9 mouse cellular contexts compared by ENCODE assay signal in genomic region chr15:11406769-11407168, GRCm38 (mm10). TPM values are rescaled to one million over a fixed set of nuclear protein-coding genes. Genes with fewer than 3 reads are reported as not detected.
DNase-seq lines count a peak whose midpoint lies in the region; ATAC-seq lines count a peak whose summit lies in the region.
"Had no signal": no experiment of that assay in that cellular context is flagged by ENCODE, and none has a peak within 500 bp of the region (broad histone marks: within the 10 kb centered on the region; RNA-seq: fewer than 3 reads in every experiment).

No protein-coding gene starts in this region.

- H3K36me3 ChIP-seq in intestine, embryonic 14.5 days (ENCODE audit: control insufficient read depth, insufficient read depth, low read length), result no peaks in the 10 kb centered on the region
- no peaks in the 10 kb centered on the region for H3K36me3 ChIP-seq in intestine, embryonic 15.5 days
- no peaks in the 10 kb centered on the region for H3K36me3 ChIP-seq in limb, embryonic 13.5 days
- no peaks in the 10 kb centered on the region for H3K36me3 ChIP-seq in splenic B cell, adult 2 months (ENCODE audit: control insufficient read depth, insufficient read depth, low read length, poor library complexity, severe bottlenecking)
- H3K36me3 ChIP-seq: midbrain, embryonic 12.5 days had no signal

- no peak overlapping the region for H3K9ac ChIP-seq in intestine, embryonic 14.5 days (ENCODE audit: low read length)
- no peak overlapping the region for H3K9ac ChIP-seq in intestine, embryonic 15.5 days
- no peak overlapping the region for H3K9ac ChIP-seq in limb, embryonic 13.5 days
- H3K9ac ChIP-seq: midbrain, embryonic 12.5 days had no signal

- no peak overlapping the region for H3K4me2 ChIP-seq in intestine, embryonic 14.5 days (ENCODE audit: low read length)
- H3K4me2 ChIP-seq in intestine, embryonic 15.5 days (replicated peaks), result no peak overlapping the region
- 0 out of 2 replicates have a peak overlapping the region, but pooled peaks have one; percentile 16 for H3K4me2 ChIP-seq in limb, embryonic 13.5 days (replicated peaks)
- H3K4me2 ChIP-seq: midbrain, embryonic 12.5 days had no signal

- H3K4me1 ChIP-seq in intestine, embryonic 14.5 days (replicated peaks; ENCODE audit: control insufficient read depth, insufficient read depth, low read length), result no peaks in the 10 kb centered on the region
- H3K4me1 ChIP-seq in intestine, embryonic 15.5 days (replicated peaks), result no peaks in the 10 kb centered on the region
- no peaks in the 10 kb centered on the region for H3K4me1 ChIP-seq in limb, embryonic 13.5 days
- H3K4me1 ChIP-seq: midbrain, embryonic 12.5 days had no signal

- H3K9me3 ChIP-seq in intestine, embryonic 14.5 days (ENCODE audit: control insufficient read depth, low read length), result no peaks in the 10 kb centered on the region
- no peaks in the 10 kb centered on the region for H3K9me3 ChIP-seq in intestine, embryonic 15.5 days
- no peaks in the 10 kb centered on the region for H3K9me3 ChIP-seq in limb, embryonic 13.5 days
- H3K9me3 ChIP-seq: midbrain, embryonic 12.5 days had no signal

- DNase-seq in intestine, embryonic 14.5 days (ENCODE audit: low spot score), result peak; percentile 60
- peak; percentile 55 for DNase-seq in ES-CJ7 (ENCODE audit: low read depth, low spot score)
- peak; percentile 63 for DNase-seq in embryo, embryonic 10.5 days (ENCODE audit: low spot score)
- peak; percentile 48 for DNase-seq in splenic B cell, adult 2 months (ENCODE audit: low read depth, low spot score)
- DNase-seq in gastrocnemius, postnatal 25 days, result no peak
- no peak for DNase-seq in cerebellum, adult 11-12 months

- WGBS in intestine, embryonic 14.5 days, result 33% methylated on average over 9 of the region's 9 CpGs
- WGBS in intestine, embryonic 15.5 days, result 30% methylated on average over 9 of the region's 9 CpGs
- 16% methylated on average over 9 of the region's 9 CpGs for WGBS in limb, embryonic 13.5 days

- no peaks in the 10 kb centered on the region for H3K27me3 ChIP-seq in intestine, embryonic 14.5 days (replicated peaks; ENCODE audit: control insufficient read depth, insufficient read depth, low read length)
- no peaks in the 10 kb centered on the region for H3K27me3 ChIP-seq in intestine, embryonic 15.5 days (replicated peaks)
- peaks cover 10% of the 10 kb centered on the region; the same call in 1 of the 2 replicates for H3K27me3 ChIP-seq in limb, embryonic 13.5 days
- no peaks in the 10 kb centered on the region for H3K27me3 ChIP-seq in splenic B cell, adult 2 months (ENCODE audit: control insufficient read depth, insufficient read depth, low read length, poor library complexity, severe bottlenecking)

- ATAC-seq in intestine, embryonic 14.5 days (replicated peaks; ENCODE audit: low FRiP score, low TSS enrichment, low read depth), result no peak
- no peak for ATAC-seq in intestine, embryonic 15.5 days
- no peak for ATAC-seq in limb, embryonic 13.5 days (ENCODE audit: low FRiP score, low read depth)

- H3K4me3 ChIP-seq in intestine, embryonic 14.5 days (ENCODE audit: low read depth, low read length), result no peak overlapping the region
- H3K4me3 ChIP-seq in intestine, embryonic 15.5 days (replicated peaks), result no peak overlapping the region
- peak overlapping the region; percentile 10; the same call in 1 of the 2 replicates for H3K4me3 ChIP-seq in limb, embryonic 13.5 days
- H3K4me3 ChIP-seq: midbrain, embryonic 12.5 days had no signal

- no peak overlapping the region for H3K27ac ChIP-seq in intestine, embryonic 14.5 days (ENCODE audit: low read depth)
- H3K27ac ChIP-seq in intestine, embryonic 15.5 days, result no peak overlapping the region
- H3K27ac ChIP-seq in limb, embryonic 13.5 days, result no peak overlapping the region
- H3K27ac ChIP-seq: midbrain, embryonic 12.5 days had no signal

RNA-seq across cellular contexts. Expression of gene Tars, which starts 7.3 kb away (rescaled TPM):
- 67.5 and 74.3 TPM in 2 replicates for polyA plus RNA-seq in intestine, embryonic 14.5 days (2014; fragmentation: Nextera tagmentation; extraction: Ambion mirVana)
- 67.8 and 77.8 TPM in 2 replicates for polyA plus RNA-seq in intestine, embryonic 15.5 days (2015; fragmentation: Nextera tagmentation; extraction: Ambion mirVana)
- polyA plus RNA-seq in limb, embryonic 13.5 days (2015; fragmentation: Nextera tagmentation; extraction: Ambion mirVana), result 73.0 and 75.2 TPM in 2 replicates
- total RNA-seq in gastrocnemius, postnatal 25 days (2021), result 10 to 100 TPM; 27.0 to 32.9 TPM

Comparison
In these comparisons a context has a peak if more than half of its experiments do, and no peak if none do; other contexts are left out.
1. DNase-seq: peak in intestine, embryonic 14.5 days (single experiment), ES-CJ7 (single experiment), embryo, embryonic 10.5 days (single experiment) and splenic B cell, adult 2 months (single experiment); none in gastrocnemius, postnatal 25 days (single experiment) and cerebellum, adult 11-12 months (single experiment).